Mouse (Mus musculus) spleen, adult 2 months (tissue): ENCODE results near the gene Atxn1. TPM values are rescaled to one million over a fixed set of nuclear protein-coding genes. Genes with fewer than 3 reads are reported as not detected.

Experiments used
- DNase-seq, 2 experiments: peaks; one replicate each; pipeline versions ENCODE4 v3.0.0 to v3.0.0-alpha.2; 2012 to 2021; ENCODE audit warnings: low spot score in 2 of 2, low read depth in 1 of 2
- H3K27ac ChIP-seq: fragments of 200-500 bp; 2 replicates; pipeline ENCODE4 v1.5.1; 2012; ENCODE audit warnings: low read length, inconsistent platforms; ENCODE audit not compliant: insufficient read depth
- H3K27me3 ChIP-seq: fragments of 200-500 bp; 2 replicates; pipeline ENCODE4 v1.6.1; 2012; ENCODE audit warnings: mild to moderate bottlenecking, moderate library complexity, low read length, inconsistent platforms; ENCODE audit not compliant: control insufficient read depth, insufficient read depth
- H3K36me3 ChIP-seq: fragments of 200-500 bp; 2 replicates; pipeline ENCODE4 v1.6.1; 2012; ENCODE audit warnings: mild to moderate bottlenecking, low read length, inconsistent platforms; ENCODE audit not compliant: control insufficient read depth, insufficient read depth
- H3K4me1 ChIP-seq: fragments of 200-500 bp; 2 replicates; pipeline ENCODE4 v1.6.1; 2011; ENCODE audit warnings: inconsistent platforms; ENCODE audit not compliant: control insufficient read depth, insufficient read depth, insufficient read length
- H3K4me3 ChIP-seq: fragments of 200-500 bp; 2 replicates; pipeline ENCODE4 v1.5.1; 2011; ENCODE audit warnings: mild to moderate bottlenecking, inconsistent platforms; ENCODE audit not compliant: insufficient read depth, insufficient read length; ENCODE audit errors: extremely low read depth
- CTCF ChIP-seq: fragments of 200-500 bp; IDR thresholded peaks from 2 replicates; pipeline ENCODE4 v1.5.1; 2011; ENCODE audit warnings: mild to moderate bottlenecking, inconsistent platforms; ENCODE audit not compliant: insufficient read depth, insufficient read length, insufficient replicate concordance; ENCODE audit errors: extremely low read depth
- POLR2A ChIP-seq: fragments of 200-500 bp; IDR thresholded peaks from 2 replicates; pipeline ENCODE4 v1.6.1; 2011; ENCODE audit warnings: low read depth, low read length, inconsistent platforms
- WGBS: fragments of 180-500 bp; shearing (Covaris S2); methylation state at CpG from one replicate; pipeline ENCODE4 v1.1.7; 2018; 5-methylcytosine and 5-hydroxymethylcytosine counted together
- polyA plus RNA-seq: library from polyadenylated mRNA; depleted of rRNA; stranded (reverse); fragments of >200 nt; gene quantifications from 2 replicates; pipeline ENCODE4 v1.2.3, GENCODE M21; 2012

Atxn1 gene
- polyA plus RNA-seq, 1 experiment = 10.6 TPM

DNA sequence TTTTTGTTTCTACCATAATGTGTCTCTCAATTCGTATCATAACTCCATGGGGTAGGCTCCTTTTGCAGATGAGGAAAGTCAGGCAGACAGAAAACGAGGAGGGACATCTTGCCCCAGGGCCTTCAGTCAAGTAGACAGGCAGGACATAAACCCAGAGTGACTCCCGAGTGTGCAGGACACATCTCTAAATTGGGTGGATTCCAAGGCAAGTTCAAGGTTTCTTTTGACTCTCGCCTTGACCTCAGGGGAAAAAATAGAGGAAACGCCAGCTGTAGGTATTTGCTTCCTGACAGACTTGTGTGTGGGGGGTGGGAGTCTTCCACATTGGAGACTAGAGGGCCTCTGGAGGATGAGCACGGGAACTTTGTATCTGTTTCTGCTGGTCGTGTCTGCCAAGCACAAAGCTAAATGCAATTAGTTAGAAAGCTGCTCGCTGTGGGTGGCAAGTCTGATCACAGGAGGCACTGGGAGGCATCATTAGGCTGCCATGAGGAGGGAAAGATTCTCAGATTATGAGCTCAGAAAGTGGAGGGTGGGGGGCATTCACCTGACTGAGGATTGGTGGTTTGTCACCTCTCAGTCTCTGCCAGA is 449.9 kb downstream of the Atxn1 start:
- 45% methylated on average over 8 of the region's 8 CpGs for WGBS
- no peak for DNase-seq
- H3K4me1 ChIP-seq = peaks cover 2% of the 10 kb centered on the region; the same call in 1 of the 2 replicates
- H3K27ac ChIP-seq = no peak overlapping the region
- H3K27me3 ChIP-seq = no peaks in the 10 kb centered on the region
- H3K4me3 ChIP-seq = no peak overlapping the region
- TF ChIP-seq CTCF (no peak), POLR2A (no peak)
- no peaks in the 10 kb centered on the region for H3K36me3 ChIP-seq

DNA sequence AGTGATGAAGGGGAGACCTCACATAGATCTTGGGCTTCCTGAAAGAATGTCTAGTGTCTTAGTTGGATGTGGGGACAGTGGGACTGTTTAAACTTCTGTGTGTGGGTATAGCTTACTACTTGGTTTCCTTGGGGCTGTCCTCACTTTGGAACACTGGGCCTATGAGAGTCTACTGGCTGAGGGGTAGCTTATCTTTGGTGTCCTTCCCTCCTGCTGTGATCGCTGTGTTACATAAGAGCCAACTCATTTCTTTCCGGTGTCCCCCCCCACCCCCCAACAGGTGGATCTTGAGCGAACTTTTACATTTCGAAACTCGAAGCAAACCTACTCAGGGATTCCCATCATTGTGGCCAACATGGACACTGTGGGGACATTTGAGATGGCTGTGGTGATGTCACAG is 450.7 kb downstream of the Atxn1 start:
- DNase-seq = no peak
- Histone ChIP-seq H3K36me3 (no peaks in the 10 kb centered on the region), H3K27me3 (no peaks in the 10 kb centered on the region), H3K4me1 (peaks cover 2% of the 10 kb centered on the region; the same call in 1 of the 2 replicates), H3K27ac (no peak overlapping the region), H3K4me3 (no peak overlapping the region)
- TF ChIP-seq CTCF = no peak
- TF ChIP-seq POLR2A = no peak
- 51% methylated on average over 5 of the region's 5 CpGs for WGBS

DNA sequence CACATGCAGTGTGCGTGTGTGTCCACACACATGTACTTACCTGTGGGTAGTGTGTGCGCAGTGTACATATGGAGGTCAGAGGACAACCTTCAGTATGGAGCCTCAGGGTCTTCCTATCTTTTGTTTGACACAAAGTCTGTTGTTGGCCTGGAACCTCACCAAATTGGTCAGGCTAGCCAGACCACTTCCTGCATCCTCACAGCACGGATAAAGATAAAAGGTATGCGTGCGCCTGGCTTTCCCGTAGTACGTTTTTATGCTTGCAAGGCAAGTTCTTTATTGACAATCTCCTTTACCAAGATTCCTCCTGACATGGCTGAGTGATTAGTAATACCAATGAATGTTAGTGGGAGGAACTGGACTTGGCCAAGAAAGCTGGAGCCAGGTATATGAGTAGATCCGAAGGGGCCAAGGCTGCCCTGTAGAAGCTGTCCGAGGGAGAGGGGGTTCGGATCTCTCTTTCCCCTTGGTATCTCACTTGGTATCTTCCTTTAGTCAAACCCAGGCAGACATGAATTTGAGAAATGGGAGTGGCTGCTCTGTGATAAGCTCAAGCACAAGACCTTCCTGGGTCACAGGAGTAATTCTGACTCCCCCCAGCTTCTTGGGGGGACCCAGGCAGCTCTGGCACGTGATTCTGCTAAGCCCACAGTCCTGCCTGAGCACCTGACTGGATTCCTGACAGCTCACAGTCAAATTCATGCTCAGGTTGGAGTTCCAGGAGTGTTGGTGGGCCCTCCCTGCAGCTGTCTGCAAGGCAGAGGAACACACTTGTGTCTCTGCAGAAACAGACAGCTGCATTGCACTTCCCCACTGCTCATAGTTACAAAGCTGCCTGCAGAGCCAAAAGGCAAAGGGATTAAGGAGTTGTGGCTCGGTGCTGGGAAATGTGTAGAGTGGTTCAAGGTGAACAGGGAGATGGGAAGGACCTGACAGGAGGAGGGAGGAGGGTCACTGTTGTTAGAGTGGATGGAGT is 451.5 kb downstream of the Atxn1 start:
- Histone ChIP-seq H3K27me3 (no peaks in the 10 kb centered on the region), H3K4me3 (no peak overlapping the region), H3K27ac (no peak overlapping the region), H3K36me3 (no peaks in the 10 kb centered on the region), H3K4me1 (peaks cover 2% of the 10 kb centered on the region; the same call in 1 of the 2 replicates)
- DNase-seq = no peak
- WGBS = 63% methylated on average over 12 of the region's 12 CpGs
- TF ChIP-seq POLR2A (no peak), CTCF (no peak)

DNA sequence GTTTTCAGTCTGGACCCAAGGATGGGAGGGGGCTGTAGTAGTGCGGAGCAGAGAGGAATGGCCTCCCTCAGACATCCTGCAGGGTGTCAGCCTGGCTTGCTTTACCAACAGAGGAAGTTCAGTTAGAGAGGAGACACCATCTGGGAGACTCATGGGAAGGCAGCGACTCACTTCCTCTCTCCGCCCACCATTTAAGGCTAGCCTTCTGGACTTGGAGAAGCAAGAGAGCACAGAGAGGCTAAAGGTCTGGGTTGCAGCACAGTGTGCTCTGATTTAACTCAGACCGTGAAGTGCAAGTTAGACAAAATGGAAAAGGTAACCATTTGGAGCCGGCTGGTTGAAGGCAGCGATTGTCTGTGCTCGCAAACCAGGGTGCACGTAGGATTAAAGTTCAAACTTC is 452.3 kb downstream of the Atxn1 start:
- Histone ChIP-seq H3K36me3 (no peaks in the 10 kb centered on the region), H3K4me3 (no peak overlapping the region), H3K27ac (no peak overlapping the region), H3K27me3 (0 out of 2 replicates have a peak, but pooled peaks cover 2% of the 10 kb centered on the region), H3K4me1 (peaks cover 6% of the 10 kb centered on the region; the same call in 1 of the 2 replicates)
- DNase-seq = no peak
- 55% methylated on average over 8 of the region's 8 CpGs for WGBS
- TF ChIP-seq CTCF = no peak
- no peak for TF ChIP-seq POLR2A

DNA sequence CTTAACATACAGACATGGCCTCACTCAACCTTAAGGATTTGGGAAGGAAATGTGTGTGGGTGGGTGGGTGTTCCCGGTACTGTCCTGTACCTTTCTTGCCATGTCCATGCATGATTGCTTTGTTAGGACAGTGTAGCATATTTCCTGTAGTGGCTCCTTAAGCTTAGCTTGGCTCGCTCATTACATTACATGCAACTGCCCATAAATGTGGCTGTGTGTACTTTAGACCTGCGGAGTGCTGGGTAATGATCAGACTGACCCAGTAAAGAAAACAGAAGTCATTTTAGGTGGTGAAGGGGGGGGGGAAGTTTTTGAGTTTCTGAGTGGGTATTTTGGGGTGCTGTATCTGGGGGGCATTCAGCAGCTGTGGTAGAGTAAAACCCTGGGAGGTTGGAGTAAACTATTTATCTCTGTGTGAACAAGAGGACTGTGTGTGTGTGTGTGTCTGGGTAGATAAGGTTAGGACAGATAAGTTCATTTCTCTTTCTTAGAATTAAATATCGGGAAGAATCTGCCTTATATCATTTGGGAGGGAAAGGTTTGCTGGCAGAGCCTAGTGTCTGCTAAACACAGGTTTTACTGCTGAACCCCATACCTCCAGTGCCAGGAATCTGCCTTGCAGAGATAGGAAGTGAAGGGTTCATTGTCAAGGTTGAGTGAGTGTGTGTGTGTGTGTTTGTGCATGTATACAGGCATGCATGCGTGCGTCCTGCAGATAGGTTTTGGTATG is 452.9 kb downstream of the Atxn1 start:
- TF ChIP-seq POLR2A = no peak
- no peak for TF ChIP-seq CTCF
- H3K4me1 ChIP-seq = peaks cover 6% of the 10 kb centered on the region; the same call in 1 of the 2 replicates

DNA sequence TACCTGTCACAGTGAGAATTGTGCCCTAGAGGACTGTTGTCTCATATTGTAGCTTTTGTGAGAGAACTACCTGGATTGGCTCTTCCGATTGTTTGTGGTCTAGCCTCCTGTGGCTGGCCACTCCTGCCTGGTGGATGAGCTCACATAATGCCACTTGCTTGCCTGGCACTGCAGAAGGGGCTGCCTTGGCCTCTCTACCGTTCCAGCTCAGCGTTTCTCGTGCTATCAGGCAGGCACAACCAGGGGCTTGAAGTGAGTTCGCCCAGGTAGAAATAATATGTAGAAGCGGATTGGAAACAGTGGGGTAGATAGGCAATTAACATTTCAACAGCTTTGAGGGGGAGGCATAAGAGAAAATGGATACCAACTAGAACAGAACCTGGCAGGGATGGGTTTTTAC is 455.4 kb downstream of the Atxn1 start:
- H3K4me1 ChIP-seq = peaks cover 6% of the 10 kb centered on the region; the same call in 1 of the 2 replicates
- no peak overlapping the region for H3K4me3 ChIP-seq
- WGBS = 77% methylated on average over 6 of the region's 6 CpGs
- H3K27ac ChIP-seq = no peak overlapping the region
- TF ChIP-seq POLR2A (no peak), CTCF (no peak)
- 0 out of 2 replicates have a peak, but pooled peaks cover 4% of the 10 kb centered on the region for H3K27me3 ChIP-seq
- DNase-seq = no peak
- H3K36me3 ChIP-seq = no peaks in the 10 kb centered on the region

More for the DNA sequence above, 452.9 kb downstream of the Atxn1 start:
- Histone ChIP-seq H3K27ac (no peak overlapping the region), H3K4me3 (no peak overlapping the region), H3K36me3 (no peaks in the 10 kb centered on the region), H3K27me3 (0 out of 2 replicates have a peak, but pooled peaks cover 4% of the 10 kb centered on the region)
- DNase-seq = no peak
- 57% methylated on average over 6 of the region's 6 CpGs for WGBS
